ENCODE assay signal across 8 mouse cellular contexts in the genomic region with DNA sequence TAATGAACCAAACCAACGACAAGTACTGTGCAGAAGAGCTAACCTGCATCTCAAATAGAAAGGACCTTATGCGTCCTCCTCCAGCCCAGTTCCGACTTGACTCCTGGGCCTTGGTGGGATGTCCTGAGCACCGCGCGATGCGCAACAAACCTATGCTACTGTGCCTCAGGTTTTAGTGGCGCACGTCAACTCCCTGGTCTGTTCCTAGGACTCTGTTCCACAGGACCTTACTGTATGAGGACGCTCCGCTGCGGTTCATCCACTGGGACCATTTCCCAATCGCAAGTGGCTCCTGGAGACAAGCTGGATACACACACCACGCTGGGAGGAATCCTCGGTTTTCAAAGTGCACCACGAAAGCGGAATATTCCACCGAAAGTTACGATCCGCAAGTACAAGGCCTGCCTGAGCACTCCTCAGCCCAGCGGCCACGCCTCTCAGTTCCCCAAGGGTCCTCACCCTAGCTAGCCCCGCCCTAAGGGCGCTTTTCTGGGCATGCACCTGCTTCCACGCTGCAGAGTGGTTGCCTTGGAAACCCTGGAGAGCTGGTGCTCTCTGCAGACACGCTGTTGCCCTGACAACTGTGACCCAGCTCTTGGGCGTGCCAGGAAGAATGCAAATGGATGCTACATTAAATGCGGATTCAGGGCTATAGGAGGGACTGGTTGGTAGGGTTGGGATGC. TPM values are rescaled to one million over a fixed set of nuclear protein-coding genes. Genes with fewer than 3 reads are reported as not detected.
DNase-seq lines count a peak whose midpoint lies in the region; ATAC-seq and TF ChIP-seq lines count a peak whose summit lies in the region.

No protein-coding gene starts in this region.

- H3K36me3 ChIP-seq in forebrain, embryonic 15.5 days, result no peaks in the 10 kb centered on the region
- H3K36me3 ChIP-seq in limb, embryonic 11.5 days (ENCODE audit: control insufficient read depth, insufficient read depth, low read length), result no peaks in the 10 kb centered on the region
- no peaks in the 10 kb centered on the region for H3K36me3 ChIP-seq in midbrain, embryonic 11.5 days (ENCODE audit: control insufficient read depth, insufficient read depth, low read length)
- H3K36me3 ChIP-seq in splenic B cell, adult 2 months (ENCODE audit: control insufficient read depth, insufficient read depth, low read length, poor library complexity, severe bottlenecking), result no peaks in the 10 kb centered on the region

- POLR2A ChIA-PET in Patski (lab: Charles Lee), result interaction anchor here (1.0 kb wide), 1 partner anchor 12 kb away, joined by 3 read pairs; no protein-coding TSS in a partner anchor

- no peak for TF ChIP-seq CTCF in Patski (IDR thresholded peaks at IDR 0.05)

- peak overlapping the region; percentile 63 for H3K9ac ChIP-seq in forebrain, embryonic 15.5 days (replicated peaks)
- no peak overlapping the region for H3K9ac ChIP-seq in limb, embryonic 11.5 days (ENCODE audit: low read length)
- H3K9ac ChIP-seq in midbrain, embryonic 11.5 days (ENCODE audit: low read length), result peak overlapping the region; percentile 58

- peak overlapping the region; percentile 49 for H3K4me3 ChIP-seq in forebrain, embryonic 15.5 days
- peak overlapping the region; percentile 34 for H3K4me3 ChIP-seq in limb, embryonic 11.5 days (ENCODE audit: low read depth, low read length)
- H3K4me3 ChIP-seq in midbrain, embryonic 11.5 days (ENCODE audit: low read depth, low read length), result peak overlapping the region; percentile 52

- no peaks in the 10 kb centered on the region for H3K9me3 ChIP-seq in forebrain, embryonic 15.5 days
- H3K9me3 ChIP-seq in limb, embryonic 11.5 days (ENCODE audit: control insufficient read depth, low read length), result 0 out of 2 replicates have a peak, but pooled peaks cover 5% of the 10 kb centered on the region
- H3K9me3 ChIP-seq in midbrain, embryonic 11.5 days (ENCODE audit: control insufficient read depth, low read length), result peaks cover 4% of the 10 kb centered on the region; the same call in 1 of the 2 replicates

- no peak for DNase-seq in Patski (ENCODE audit: low read depth, low spot score)
- peak; percentile 31 for DNase-seq in cerebellum, adult 11 months
- DNase-seq in kidney, adult 9 months, result peak; percentile 44
- peak; percentile 73 for DNase-seq in limb, embryonic 11.5 days (ENCODE audit: low spot score)
- DNase-seq in midbrain, embryonic 11.5 days (ENCODE audit: low spot score, missing footprints), result peak; percentile 99
- peak; percentile 70 for DNase-seq in splenic B cell, adult 2 months (ENCODE audit: low read depth, low spot score)
- no peak for DNase-seq in gastrocnemius, postnatal 10 days

- 0% methylated on average over 28 of the region's 28 CpGs for WGBS in forebrain, embryonic 15.5 days
- 2% methylated on average over 28 of the region's 28 CpGs for WGBS in limb, embryonic 11.5 days
- WGBS in midbrain, embryonic 11.5 days, result 1% methylated on average over 28 of the region's 28 CpGs

- peak; percentile 10 for ATAC-seq in Patski
- peak; percentile 94 for ATAC-seq in forebrain, embryonic 15.5 days (replicated peaks)
- peak; percentile 65; the same call in 1 of the 2 replicates for ATAC-seq in limb, embryonic 11.5 days (ENCODE audit: insufficient number of reproducible peaks, low FRiP score, low TSS enrichment, low read depth)
- peak; percentile 96 for ATAC-seq in midbrain, embryonic 11.5 days (ENCODE audit: low FRiP score)

- CTCF ChIA-PET in Patski (lab: Charles Lee), result interaction anchor here (0.9 to 4.0 kb wide), 3 partner anchors 34 to 182 kb away, joined by 3 to 11 read pairs (median 3); no protein-coding TSS in a partner anchor

- H3K27ac ChIP-seq in forebrain, embryonic 15.5 days (replicated peaks), result peak overlapping the region; percentile 97
- no peak overlapping the region for H3K27ac ChIP-seq in limb, embryonic 11.5 days (replicated peaks; ENCODE audit: low read depth, low read length)
- H3K27ac ChIP-seq in midbrain, embryonic 11.5 days (ENCODE audit: low read depth, low read length), result peak overlapping the region; percentile 80

- peak overlapping the region; percentile 70 for H3K4me2 ChIP-seq in forebrain, embryonic 15.5 days (replicated peaks)
- H3K4me2 ChIP-seq in limb, embryonic 11.5 days (ENCODE audit: low read depth, severe bottlenecking), result peak overlapping the region; percentile 60
- H3K4me2 ChIP-seq in midbrain, embryonic 11.5 days, result peak overlapping the region; percentile 79

- in situ Hi-C loops in Patski (cut with MboI; ENCODE audit: low pct_unique_long_range_greater_than_20kb), result no loop called here

- H3K27me3 ChIP-seq in Patski, result no peaks in the 10 kb centered on the region
- no peaks in the 10 kb centered on the region for H3K27me3 ChIP-seq in forebrain, embryonic 15.5 days
- peaks cover 18% of the 10 kb centered on the region for H3K27me3 ChIP-seq in limb, embryonic 11.5 days (ENCODE audit: control insufficient read depth, insufficient read depth, low read length)
- no peaks in the 10 kb centered on the region; the same call in 1 of the 2 replicates for H3K27me3 ChIP-seq in midbrain, embryonic 11.5 days (ENCODE audit: control insufficient read depth, insufficient read depth, low read length)
- H3K27me3 ChIP-seq in splenic B cell, adult 2 months (ENCODE audit: control insufficient read depth, insufficient read depth, low read length, poor library complexity, severe bottlenecking), result no peaks in the 10 kb centered on the region

- H3K4me1 ChIP-seq in forebrain, embryonic 15.5 days, result peaks cover 57% of the 10 kb centered on the region
- peaks cover 8% of the 10 kb centered on the region; the same call in 1 of the 2 replicates for H3K4me1 ChIP-seq in limb, embryonic 11.5 days (ENCODE audit: control insufficient read depth, insufficient read depth, low read length)
- peaks cover 28% of the 10 kb centered on the region for H3K4me1 ChIP-seq in midbrain, embryonic 11.5 days (ENCODE audit: control insufficient read depth, insufficient read depth, low read length)

RNA-seq across cellular contexts. Expression of a gene that starts 1.5 kb away (rescaled TPM):
- 30.7 TPM for polyA plus RNA-seq in Patski (2021)
- polyA plus RNA-seq in forebrain, embryonic 15.5 days (2015; fragmentation: Nextera tagmentation; extraction: Ambion mirVana), result 188 and 194 TPM in 2 replicates
- polyA plus RNA-seq in limb, embryonic 11.5 days (2014; fragmentation: Nextera tagmentation; extraction: Ambion mirVana), result 12.4 and 13.5 TPM in 2 replicates
- polyA plus RNA-seq in midbrain, embryonic 11.5 days (2014; fragmentation: Nextera tagmentation; extraction: Ambion mirVana), result 128 and 137 TPM in 2 replicates
- total RNA-seq in gastrocnemius, postnatal 10 days (2021), result 10 to 100 TPM in 1 of 2 experiments, 1 to 10 TPM in 1; 8.6 to 11.9 TPM

Comparison
In these comparisons a context has a peak if more than half of its experiments do, and no peak if none do; other contexts are left out.
1. ATAC-seq: peak in every context shown above with its lines; median percentile 96 in midbrain, embryonic 11.5 days; 94 in forebrain, embryonic 15.5 days; 65 in limb, embryonic 11.5 days; 10 in Patski.
2. DNase-seq: peak in cerebellum, adult 11 months (single experiment), kidney, adult 9 months (single experiment), limb, embryonic 11.5 days (single experiment), midbrain, embryonic 11.5 days (single experiment) and splenic B cell, adult 2 months (single experiment); none in Patski (single experiment) and gastrocnemius, postnatal 10 days (single experiment).
3. Peak in every context shown above with its lines, with median percentiles within 50 percentile points of each other: H3K4me2 ChIP-seq and H3K4me3 ChIP-seq.